Mouse (Mus musculus) heart, adult 2 months (tissue): ENCODE results near the gene Tnfsf9. TPM values are rescaled to one million over a fixed set of nuclear protein-coding genes. Genes with fewer than 3 reads are reported as not detected.

ENCODE experiments used
- DNase-seq, 2 experiments: peaks; one replicate each; pipeline ENCODE4 v3.0.0; 2021
- H3K27ac ChIP-seq: fragments of 200-600 bp; 2 replicates; pipeline ENCODE4 v1.8.1; 2022
- H3K27me3 ChIP-seq: fragments of 200-500 bp; 2 replicates; pipeline ENCODE4 v1.6.1; 2012; ENCODE audit warnings: mild to moderate bottlenecking, low read length, inconsistent platforms, mixed read lengths; ENCODE audit not compliant: control insufficient read depth, insufficient read depth
- H3K36me3 ChIP-seq: fragments of 200-500 bp; 2 replicates; pipeline ENCODE4 v1.6.1; 2012; ENCODE audit warnings: low read length, inconsistent platforms; ENCODE audit not compliant: control insufficient read depth, insufficient read depth
- H3K4me1 ChIP-seq: fragments of 200-500 bp; 2 replicates; pipeline ENCODE4 v1.6.1; 2011; ENCODE audit warnings: low read length; ENCODE audit not compliant: control insufficient read depth, insufficient read depth
- H3K4me3 ChIP-seq: fragments of 200-600 bp; 2 replicates; pipeline ENCODE4 v1.8.1; 2022
- H3K79me2 ChIP-seq: fragments of 200-500 bp; replicated peaks from 2 replicates; pipeline ENCODE4 v1.6.1; 2012; ENCODE audit warnings: mild to moderate bottlenecking, inconsistent platforms, low read length, moderate library complexity, mixed read lengths; ENCODE audit not compliant: control insufficient read depth, insufficient read depth
- H3K9ac ChIP-seq: fragments of 200-500 bp; 2 replicates; pipeline ENCODE4 v1.6.1; 2012; ENCODE audit warnings: low read depth, mild to moderate bottlenecking, control low read depth, inconsistent platforms, low read length, mixed read lengths
- CTCF ChIP-seq: fragments of 200-600 bp; IDR thresholded peaks from 2 replicates; pipeline ENCODE4 v1.8.1; 2022; ENCODE audit warnings: antibody characterized with exemption, mild to moderate bottlenecking, moderate library complexity
- EP300 ChIP-seq: fragments of 200-500 bp; IDR thresholded peaks from 2 replicates; pipeline ENCODE4 v1.6.1; 2011; ENCODE audit warnings: low read depth, low read length, control low read depth; ENCODE audit not compliant: insufficient read depth
- POLR2A ChIP-seq: fragments of 200-500 bp; IDR thresholded peaks from 2 replicates; pipeline ENCODE4 v1.6.1; 2011; ENCODE audit warnings: mild to moderate bottlenecking, low read depth, low read length, control low read depth; ENCODE audit not compliant: insufficient read depth
- WGBS: fragments of 180-500 bp; shearing (Covaris S2); methylation state at CpG from one replicate; pipeline ENCODE4 v1.1.7; 2018; 5-methylcytosine and 5-hydroxymethylcytosine counted together
- intact Hi-C: fragments of 180-260 bp; cut with DNase I; formaldehyde crosslinking; loops from one replicate; pipeline ENCODE4 v1.15.1; 2025
- polyA plus RNA-seq: library from polyadenylated mRNA; depleted of rRNA; stranded (reverse); fragments of >200 nt; gene quantifications from 2 replicates; pipeline ENCODE4 v1.2.3, GENCODE M21; 2012
- total RNA-seq, 2 experiments: library from RNA; stranded (reverse); gene quantifications; 2 replicates each; pipeline ENCODE4 v1.2.3; 2021

Gene Tnfsf9
- total and polyA plus RNA-seq, 3 experiments = 0.26 to 1.2 (median 0.80) TPM

- intact Hi-C loops = no loop called here
- H3K27ac ChIP-seq = no peak overlapping the region
- no peak for TF ChIP-seq EP300
- no peak for TF ChIP-seq POLR2A
- TF ChIP-seq CTCF = no peak
- no peak overlapping the region for H3K4me3 ChIP-seq
- H3K9ac ChIP-seq = no peak overlapping the region
- H3K4me1 ChIP-seq = no peaks in the 10 kb centered on the region
- H3K36me3 ChIP-seq = no peaks in the 10 kb centered on the region
- DNase-seq = peak; percentile 35 to 58
- 4% methylated on average over 11 of the region's 11 CpGs for WGBS
- H3K27me3 ChIP-seq = no peaks in the 10 kb centered on the region; the same call in 1 of the 2 replicates
- no peaks in the 10 kb centered on the region for H3K79me2 ChIP-seq
Measured at GRCm38 (mm10) chr17:57118524-57119349, 13.6 kb downstream of the Tnfsf9 start.

GRCm38 (mm10) chr17:57121856-57122255 lies 16.7 kb downstream of the Tnfsf9 start:
- Histone ChIP-seq H3K27me3 (no peaks in the 10 kb centered on the region), H3K36me3 (no peaks in the 10 kb centered on the region), H3K79me2 (no peaks in the 10 kb centered on the region), H3K4me1 (no peaks in the 10 kb centered on the region), H3K4me3 (no peak overlapping the region), H3K27ac (no peak overlapping the region), H3K9ac (no peak overlapping the region)
- DNase-seq = no peak
- WGBS = 87% methylated on average over 2 of the region's 2 CpGs
- TF ChIP-seq EP300 = no peak
- TF ChIP-seq POLR2A = no peak
- TF ChIP-seq CTCF = no peak
- intact Hi-C loops = no loop called here

- Histone ChIP-seq H3K79me2 (no peaks in the 10 kb centered on the region), H3K4me1 (no peaks in the 10 kb centered on the region), H3K27me3 (no peaks in the 10 kb centered on the region), H3K36me3 (no peaks in the 10 kb centered on the region), H3K27ac (no peak overlapping the region), H3K9ac (no peak overlapping the region), H3K4me3 (no peak overlapping the region)
- WGBS = 84% methylated on average over 11 of the region's 11 CpGs
- no peak for DNase-seq
- TF ChIP-seq POLR2A (no peak), CTCF (no peak), EP300 (no peak)
- intact Hi-C loops = no loop called here
Measured at GRCm38 (mm10) chr17:57123192-57124118, 18.3 kb downstream of the Tnfsf9 start.

- Histone ChIP-seq H3K9ac (no peak overlapping the region), H3K4me1 (no peaks in the 10 kb centered on the region), H3K79me2 (no peaks in the 10 kb centered on the region), H3K27ac (no peak overlapping the region), H3K36me3 (no peaks in the 10 kb centered on the region), H3K27me3 (no peaks in the 10 kb centered on the region), H3K4me3 (no peak overlapping the region)
- no peak for DNase-seq
- whole genome bisulfite sequencing = 76% methylated on average over 4 of the region's 4 CpGs
- intact Hi-C loops = no loop called here
- no peak for TF ChIP-seq CTCF
- no peak for TF ChIP-seq EP300
- TF ChIP-seq POLR2A = no peak
Measured at GRCm38 (mm10) chr17:57124792-57125191, 19.7 kb downstream of the Tnfsf9 start.

GRCm38 (mm10) chr17:57125853-57126622 lies 20.9 kb downstream of the Tnfsf9 start:
- no peak overlapping the region for H3K27ac ChIP-seq
- TF ChIP-seq CTCF = no peak
- TF ChIP-seq EP300 = no peak
- H3K79me2 ChIP-seq = no peaks in the 10 kb centered on the region
- intact Hi-C loops = no loop called here
- H3K4me3 ChIP-seq = no peak overlapping the region
- no peaks in the 10 kb centered on the region for H3K27me3 ChIP-seq
- DNase-seq = no peak
- H3K36me3 ChIP-seq = no peaks in the 10 kb centered on the region
- WGBS = 45% methylated on average over 3 of the region's 3 CpGs
- H3K9ac ChIP-seq = no peak overlapping the region
- H3K4me1 ChIP-seq = no peaks in the 10 kb centered on the region
